Mouse (Mus musculus) R1 (cell line): Measurements from ENCODE around the gene Crhbp.

Source experiments
- DNase-seq: peaks from one replicate; pipeline ENCODE4 v3.0.0-alpha.2; 2018; ENCODE audit warnings: low read depth, low spot score

Crhbp gene

DNA sequence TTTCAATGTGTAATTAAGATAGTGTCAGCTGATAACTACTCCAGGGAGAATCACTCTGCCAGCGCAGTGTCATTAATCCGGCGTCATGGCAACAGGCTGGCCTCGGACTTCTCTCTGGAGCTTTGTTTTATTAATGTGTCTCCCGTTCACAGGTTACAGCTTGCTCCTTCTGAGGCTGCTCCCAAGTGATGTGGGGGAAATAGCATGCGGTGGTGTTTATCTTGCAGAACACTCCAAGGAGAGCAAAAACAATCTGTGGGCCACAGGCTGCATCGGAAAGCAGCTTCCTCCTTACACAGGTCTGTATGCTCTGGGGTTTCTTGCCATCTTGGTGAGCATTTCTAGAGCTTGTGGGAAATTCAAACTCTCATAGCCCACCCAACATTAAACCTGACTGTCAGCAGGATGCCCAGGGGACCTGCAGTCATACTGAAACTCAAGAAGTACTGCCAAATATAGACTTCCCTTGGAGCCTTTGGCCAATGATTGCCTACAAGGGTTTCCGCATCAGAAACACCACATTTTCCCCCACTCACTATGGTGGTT is 25.4 kb downstream of the Crhbp start:
- DNase-seq: peak; percentile 34

DNA sequence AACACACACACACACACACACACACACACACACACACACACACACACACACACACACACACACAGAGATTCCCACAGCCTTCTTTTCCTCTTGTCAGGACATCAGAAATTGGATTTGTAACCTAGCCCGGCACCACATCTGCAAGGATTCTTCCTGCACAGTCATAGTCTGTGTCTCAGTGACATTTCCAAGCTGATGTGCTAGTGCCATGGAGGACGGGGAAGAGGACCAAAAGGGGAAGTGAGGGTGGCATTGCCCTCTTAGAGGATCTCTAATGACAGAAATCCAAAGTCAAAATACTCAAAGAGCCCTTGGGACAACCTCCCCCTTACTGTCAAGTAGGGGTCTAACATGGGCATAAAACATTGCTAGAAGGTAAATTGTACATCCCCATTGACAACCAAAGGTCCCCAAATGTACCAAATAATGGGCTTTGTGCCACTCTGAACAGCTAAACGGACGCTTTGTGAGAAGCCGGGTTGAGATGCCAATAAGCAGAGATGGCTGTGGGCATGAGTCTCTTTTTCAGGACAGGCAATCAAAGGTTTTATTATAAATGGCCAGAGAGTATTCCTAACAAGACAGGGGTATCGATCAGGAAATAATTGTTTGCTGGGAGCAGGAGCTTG is 26.0 kb downstream of the Crhbp start:
- DNase-seq: no peak

DNA sequence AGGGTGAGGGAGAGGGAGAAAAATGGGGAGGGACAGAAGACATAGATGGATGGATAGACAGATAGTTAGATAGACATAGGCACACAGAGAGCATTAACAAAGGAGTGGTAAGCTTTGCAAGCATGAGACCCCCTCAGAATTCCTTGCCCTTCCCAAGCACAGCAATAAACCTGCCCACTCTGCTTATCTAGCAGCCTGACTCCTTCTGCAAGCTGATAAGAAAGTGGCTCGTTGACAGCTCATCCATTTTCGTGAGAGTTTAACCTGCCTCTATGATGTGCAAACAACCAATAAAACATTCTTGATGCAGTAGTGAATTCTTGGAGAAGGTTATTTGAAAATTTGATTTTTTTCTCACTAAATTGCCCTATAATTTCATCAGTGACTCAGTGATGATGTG is 32.5 kb downstream of the Crhbp start:
- no peak for DNase-seq

DNA sequence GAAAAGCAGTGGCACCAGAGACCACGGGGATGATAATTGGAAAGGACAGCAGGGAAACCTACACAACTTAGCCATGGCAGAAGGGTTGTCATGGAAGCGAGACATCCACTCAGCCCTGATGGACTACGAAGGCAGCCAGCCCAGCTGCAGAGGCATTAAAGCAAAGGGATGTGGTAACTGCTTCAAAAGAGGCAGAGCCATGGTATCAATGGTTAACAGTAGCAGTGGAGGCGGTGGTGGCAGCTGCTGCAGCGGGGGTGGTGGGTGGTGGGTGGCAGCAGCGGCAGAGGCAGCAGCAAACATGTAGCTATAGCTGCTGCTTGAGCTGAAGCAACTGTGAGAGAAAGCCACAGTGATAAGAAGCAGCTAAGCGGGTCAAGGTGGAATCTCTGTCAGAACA is 51.5 kb downstream of the Crhbp start:
- DNase-seq: no peak

DNA sequence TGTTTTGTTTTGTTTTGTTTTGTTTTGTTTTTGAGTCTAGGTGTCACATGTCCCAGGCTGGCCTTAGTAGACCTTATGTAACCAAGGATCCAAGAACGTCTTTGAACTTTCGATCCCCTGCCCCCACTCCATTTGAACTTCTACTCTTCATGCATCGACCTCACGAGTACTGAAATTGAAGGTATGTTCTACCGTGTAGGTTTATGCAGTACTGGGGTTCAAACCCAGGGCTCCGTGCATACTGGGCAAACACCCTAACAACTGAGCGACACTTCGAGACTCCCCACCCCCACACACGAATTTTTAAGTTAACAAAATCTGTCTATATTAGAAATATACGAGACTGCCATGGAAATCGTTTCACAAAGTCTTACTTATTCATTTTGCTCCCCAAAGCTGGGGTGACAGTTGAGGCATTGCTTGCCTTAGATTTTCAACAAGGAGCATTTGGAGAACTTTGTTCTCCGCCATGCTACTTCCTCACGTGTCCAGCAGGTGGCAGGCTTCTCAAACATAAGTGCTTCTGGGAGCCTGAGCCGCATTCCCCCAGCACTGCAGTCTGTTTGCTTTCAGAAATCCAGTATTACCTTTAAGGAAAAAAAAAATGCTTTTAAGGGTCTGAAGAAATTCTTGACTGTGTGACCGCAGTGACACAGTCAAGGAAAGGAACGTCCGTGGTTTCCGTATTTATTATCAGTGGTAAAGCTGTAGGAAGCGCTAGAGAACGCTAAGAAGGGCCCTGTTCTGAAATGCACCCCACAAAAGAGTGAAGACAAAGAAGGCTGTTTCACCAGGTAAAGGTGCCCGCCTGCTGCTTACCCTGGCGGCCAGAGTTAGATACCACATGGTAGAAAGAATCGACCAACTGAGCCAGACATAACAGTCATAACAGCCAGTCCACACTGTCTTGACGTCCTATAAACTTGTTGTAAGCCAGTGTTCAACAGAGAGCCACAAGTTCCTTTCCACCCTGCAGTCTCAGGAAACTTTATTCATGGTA is 54.6 kb downstream of the Crhbp start:
- DNase-seq: peak; percentile 81

DNA sequence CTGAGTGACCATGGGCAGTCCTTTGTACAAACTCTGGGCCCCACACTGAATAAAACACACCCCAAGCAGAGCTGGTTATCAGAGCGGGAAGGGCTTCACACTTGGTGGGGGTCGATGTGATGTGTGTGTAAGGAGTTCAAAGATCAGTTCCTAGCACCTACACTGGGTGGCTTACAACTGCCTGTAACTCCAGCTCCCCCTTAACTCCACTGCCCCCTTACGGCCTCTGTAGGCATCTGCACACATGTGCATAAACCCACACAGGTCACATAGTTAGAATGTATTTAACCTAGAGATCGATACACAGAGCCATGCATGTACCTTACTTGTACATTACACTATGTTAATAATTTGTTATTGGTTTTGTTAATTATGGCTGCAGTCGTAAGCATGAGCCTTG is 56.5 kb downstream of the Crhbp start:
- DNase-seq: peak; percentile 87

DNA sequence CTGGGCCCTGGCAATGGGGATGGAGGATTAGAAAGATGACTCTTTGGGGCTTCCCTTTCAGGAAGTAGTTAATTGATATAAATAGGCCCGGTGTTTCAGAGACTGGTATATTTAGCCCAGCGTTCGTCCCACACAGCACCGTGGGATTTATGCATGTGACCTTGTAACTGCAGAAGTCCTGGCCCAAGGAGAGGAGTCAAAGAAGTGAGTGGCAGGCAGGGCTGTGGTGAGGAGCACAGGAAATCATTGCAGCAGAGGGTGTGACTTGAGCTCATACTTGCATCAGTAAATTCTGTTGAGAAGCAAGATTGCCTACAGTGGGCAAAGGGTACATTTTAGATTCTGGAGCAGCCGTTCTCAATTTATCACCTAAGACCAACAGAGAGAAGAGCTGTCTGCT is 62.3 kb downstream of the Crhbp start:
- DNase-seq: no peak
